Mouse (Mus musculus) lung, adult 2 months (tissue): ENCODE measurements around the gene Klhl42. TPM values are rescaled to one million over a fixed set of nuclear protein-coding genes. Genes with fewer than 3 reads are reported as not detected.
A peak's percentile ranks its signal among the peaks of the same experiment; 100 is the strongest.

Experiments used
- DNase-seq: peaks from one replicate; pipeline ENCODE4 v3.0.0; 2022
- H3K4me1 ChIP-seq: fragments of 200-500 bp; 2 replicates; pipeline ENCODE4 v1.6.1; 2011; ENCODE audit warnings: low read length; ENCODE audit not compliant: control insufficient read depth, insufficient read depth
- H3K4me3 ChIP-seq: fragments of 200-500 bp; replicated peaks from 2 replicates; pipeline ENCODE3; 2011; ENCODE audit warnings: low read depth, mild to moderate bottlenecking, control low read depth, low read length; ENCODE audit errors: extremely low read depth
- CTCF ChIP-seq: fragments of 200-500 bp; IDR thresholded peaks from 2 replicates; pipeline ENCODE4 v1.5.1; 2011; ENCODE audit warnings: mild to moderate bottlenecking, low read length, control low read depth; ENCODE audit not compliant: insufficient read depth
- POLR2A ChIP-seq: fragments of 200-500 bp; IDR thresholded peaks from 2 replicates; pipeline ENCODE4 v1.6.1; 2011; ENCODE audit warnings: low read depth, mild to moderate bottlenecking, control low read depth, low read length, borderline replicate concordance; ENCODE audit errors: extremely low read depth
- WGBS: fragments of 180-500 bp; shearing (Covaris S2); methylation state at CpG from one replicate; pipeline ENCODE4 v1.1.7; 2018; 5-methylcytosine and 5-hydroxymethylcytosine counted together
- polyA plus RNA-seq: library from polyadenylated mRNA; depleted of rRNA; stranded (reverse); fragments of >200 nt; gene quantifications from 2 replicates; pipeline ENCODE4 v1.2.3, GENCODE M21; 2012

The Klhl42 gene
- polyA plus RNA-seq, 1 experiment: 12.0 TPM

- no peak for DNase-seq
- 59% methylated on average over 8 of the region's 8 CpGs for WGBS
- H3K4me1 ChIP-seq: peaks cover 8% of the 10 kb centered on the region; the same call in 1 of the 2 replicates
- no peak for TF ChIP-seq CTCF
- no peak for TF ChIP-seq POLR2A
- H3K4me3 ChIP-seq: no peak overlapping the region
These were observed 6.3 kb downstream of the Klhl42 start for GRCm38 (mm10) chr6:147097346-147097929.

DNA sequence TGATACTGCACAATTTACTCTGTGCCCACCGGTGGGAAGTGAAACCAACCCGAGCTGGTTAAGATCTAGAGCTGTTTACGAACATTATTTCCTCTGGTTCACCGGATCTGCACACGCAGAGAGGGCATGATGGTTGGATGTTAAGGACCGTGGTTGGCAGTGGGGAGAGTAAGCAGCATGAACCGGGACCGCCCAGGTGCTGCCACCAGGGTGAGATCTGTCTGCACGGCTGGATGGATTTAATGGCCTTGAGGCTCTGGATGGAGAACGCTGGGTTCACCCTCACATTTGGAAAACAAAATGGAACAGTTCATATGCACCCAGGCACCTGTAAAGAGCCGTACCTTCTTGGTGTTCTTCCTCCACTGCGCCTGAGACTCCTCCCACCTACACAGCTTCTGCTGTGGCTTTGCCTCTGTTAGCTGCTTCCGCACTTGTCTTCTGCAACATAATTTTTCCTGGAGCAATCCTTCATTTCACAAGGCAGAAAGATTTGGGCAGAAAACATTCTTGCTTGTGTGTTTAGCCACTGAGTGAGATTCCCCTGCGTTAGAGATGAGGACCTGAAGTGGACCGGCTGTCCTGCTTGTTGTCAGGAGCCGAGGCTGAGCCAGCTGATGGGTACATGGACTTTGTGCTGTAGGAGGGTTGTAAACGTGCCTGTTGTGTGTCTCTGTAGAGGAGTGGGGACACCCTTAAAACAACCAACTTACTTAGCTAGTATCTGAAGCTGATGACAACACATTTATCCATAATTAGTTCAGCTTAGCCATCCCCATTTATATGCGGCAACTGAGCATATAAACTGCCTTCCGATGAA, 8.5 kb downstream of the Klhl42 start:
- 57% methylated on average over 19 of the region's 19 CpGs for WGBS

DNA sequence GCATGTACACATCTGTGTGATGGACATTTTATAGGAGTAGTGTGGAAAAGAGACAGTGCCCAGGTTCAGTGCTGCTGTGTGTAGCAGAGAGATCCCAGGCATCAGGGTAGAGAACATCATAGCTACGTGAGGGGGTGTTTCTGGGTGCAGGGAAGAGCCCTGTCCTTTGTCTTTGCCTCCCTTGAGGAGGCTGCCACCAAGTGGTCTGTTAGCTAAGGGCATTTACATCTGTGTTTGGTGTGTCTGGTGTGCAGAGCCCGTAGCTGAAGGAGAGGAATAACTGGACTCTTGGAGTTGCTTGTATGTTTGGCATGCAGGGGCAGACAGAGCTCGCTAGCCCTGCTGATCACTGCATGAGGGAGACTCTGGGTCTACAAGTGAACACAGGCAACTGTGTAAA, 11.1 kb downstream of the Klhl42 start:
- Histone ChIP-seq H3K4me1 (peaks cover 3% of the 10 kb centered on the region; the same call in 1 of the 2 replicates), H3K4me3 (no peak overlapping the region)
- no peak for TF ChIP-seq POLR2A
- TF ChIP-seq CTCF: 0 out of 2 replicates have a peak, but pooled peaks have one; percentile 27
- WGBS: 93% methylated on average over 3 of the region's 3 CpGs
- no peak for DNase-seq

More for the DNA sequence above, 8.5 kb downstream of the Klhl42 start:
- Histone ChIP-seq H3K4me1 (peaks cover 3% of the 10 kb centered on the region; the same call in 1 of the 2 replicates), H3K4me3 (peak overlapping the region; percentile 49)
- DNase-seq: no peak
- TF ChIP-seq POLR2A: no peak

DNA sequence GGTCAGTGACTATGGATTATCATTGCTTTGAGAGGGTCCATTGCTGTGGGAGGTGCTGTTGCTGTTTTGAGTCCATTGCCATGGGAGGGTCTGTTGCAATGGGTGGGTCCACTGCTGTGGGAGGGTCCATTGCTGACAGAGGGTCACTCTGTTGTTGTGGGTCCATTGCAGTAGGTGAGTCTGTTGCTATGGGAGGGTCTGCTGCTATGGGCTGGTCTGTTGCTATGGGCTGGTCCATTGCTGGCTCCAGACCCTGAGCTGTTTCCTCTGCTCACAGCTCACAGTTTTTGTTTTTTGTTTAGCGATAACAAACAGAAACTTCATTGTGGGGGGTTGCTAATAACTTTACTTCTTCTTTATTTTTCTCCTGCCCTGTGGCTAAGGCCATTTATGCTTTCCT, 14.3 kb downstream of the Klhl42 start:
- WGBS: 86% methylated on average over 1 of the region's 1 CpGs
- TF ChIP-seq CTCF (no peak), POLR2A (no peak)
- no peak for DNase-seq
- Histone ChIP-seq H3K4me1 (no peaks in the 10 kb centered on the region), H3K4me3 (no peak overlapping the region)

DNA sequence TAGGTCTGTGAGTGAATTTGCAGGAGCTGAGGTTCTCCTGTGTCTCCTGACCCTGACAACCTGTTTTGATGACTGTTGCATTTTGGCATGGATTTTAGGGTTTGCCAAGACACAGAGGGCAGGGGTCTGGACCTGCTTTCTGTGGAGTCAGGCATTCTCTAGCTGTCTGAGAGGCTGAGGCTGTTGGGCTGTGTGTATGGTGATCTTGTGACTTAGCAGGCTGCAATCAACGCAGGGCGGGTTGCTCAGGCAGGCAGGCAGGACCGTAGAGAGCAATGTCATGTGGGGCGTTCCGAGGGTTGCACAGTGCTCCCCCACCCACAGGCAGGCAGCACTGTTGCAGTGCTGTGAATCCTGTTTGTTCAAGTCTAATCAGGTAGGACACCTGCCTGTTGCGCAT, 15.5 kb downstream of the Klhl42 start:
- WGBS: 96% methylated on average over 6 of the region's 6 CpGs
- DNase-seq: no peak
- Histone ChIP-seq H3K4me1 (no peaks in the 10 kb centered on the region), H3K4me3 (no peak overlapping the region)
- TF ChIP-seq CTCF (no peak), POLR2A (no peak)

- H3K4me1 ChIP-seq: no peaks in the 10 kb centered on the region
- TF ChIP-seq POLR2A (no peak), CTCF (no peak)
- peak; percentile 27 for DNase-seq
- no peak overlapping the region for H3K4me3 ChIP-seq
- 68% methylated on average over 7 of the region's 7 CpGs for WGBS
These were observed 18.1 kb downstream of the Klhl42 start for GRCm38 (mm10) chr6:147109283-147109682.

DNA sequence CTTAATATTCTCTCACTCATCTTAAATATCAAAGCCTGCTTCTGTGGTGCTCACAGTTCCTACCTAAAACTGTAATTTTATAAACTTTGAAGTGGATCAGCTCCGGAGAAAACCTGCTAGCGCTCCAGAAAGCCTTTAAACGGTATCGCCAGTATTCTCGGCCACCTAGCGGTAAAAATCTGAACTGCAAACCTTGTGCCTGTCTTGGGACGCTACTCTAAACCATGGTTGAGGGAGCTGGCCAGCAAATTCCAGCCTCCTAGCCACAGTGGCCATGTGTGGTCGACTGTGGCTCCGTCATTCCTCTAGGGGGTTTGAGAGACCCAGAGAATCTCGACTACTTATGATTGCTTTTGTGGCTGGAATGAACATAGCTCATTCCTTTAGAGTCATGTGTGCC, 25.4 kb downstream of the Klhl42 start:
- no peaks in the 10 kb centered on the region for H3K4me1 ChIP-seq
- no peak overlapping the region for H3K4me3 ChIP-seq
- 8% methylated on average over 10 of the region's 10 CpGs for WGBS
- DNase-seq: peak; percentile 83
- TF ChIP-seq CTCF (peak; percentile 60), POLR2A (no peak)

GRCm38 (mm10) chr6:147117764-147118163, 26.6 kb downstream of the Klhl42 start:
- 92% methylated on average over 7 of the region's 7 CpGs for WGBS
- H3K4me3 ChIP-seq: no peak overlapping the region
- no peak for DNase-seq
- no peaks in the 10 kb centered on the region for H3K4me1 ChIP-seq
- TF ChIP-seq POLR2A (no peak), CTCF (no peak)

- Histone ChIP-seq H3K4me3 (no peak overlapping the region), H3K4me1 (no peaks in the 10 kb centered on the region)
- DNase-seq: no peak
- WGBS: 92% methylated on average over 3 of the region's 3 CpGs
- no peak for TF ChIP-seq POLR2A
- TF ChIP-seq CTCF: no peak
These were observed 27.0 kb downstream of the Klhl42 start for GRCm38 (mm10) chr6:147118190-147118589.

- DNase-seq: no peak
- 32% methylated on average over 6 of the region's 6 CpGs for WGBS
- TF ChIP-seq POLR2A: no peak
- no peak for TF ChIP-seq CTCF
- no peak overlapping the region for H3K4me3 ChIP-seq
- no peaks in the 10 kb centered on the region for H3K4me1 ChIP-seq
These were observed 30.1 kb downstream of the Klhl42 start for GRCm38 (mm10) chr6:147121320-147121719.
